Mouse (Mus musculus) liver, embryonic 14.5 days (tissue): ENCODE measurements around the gene Ptprd. TPM values are rescaled to one million over a fixed set of nuclear protein-coding genes. Genes with fewer than 3 reads are reported as not detected.

Experiments used
- ATAC-seq: fragments of 200-750 bp; cut with Nextera tagmentation; 2 replicates; pipeline ENCODE4 v1.8.0; 2017; ENCODE audit warnings: moderate number of reproducible peaks, mild to moderate bottlenecking, moderate library complexity; ENCODE audit not compliant: insufficient read depth
- DNase-seq, 3 experiments: peaks; one replicate each; pipeline ENCODE4 v3.0.0-alpha.2; 2012 to 2013; ENCODE audit warnings: low read depth in 3 of 3, low spot score in 3 of 3
- H3K27ac ChIP-seq: fragments of 300-500 bp; sonication (generic); 2 replicates; pipeline ENCODE4 v1.5.1; 2014; ENCODE audit warnings: moderate library complexity, mild to moderate bottlenecking, control low read depth, inconsistent platforms
- H3K27me3 ChIP-seq: fragments of 300-500 bp; sonication (generic); 2 replicates; pipeline ENCODE4 v1.6.1; 2014; ENCODE audit warnings: mild to moderate bottlenecking, low read length, moderate library complexity; ENCODE audit not compliant: control insufficient read depth, insufficient read depth
- H3K36me3 ChIP-seq: fragments of 300-500 bp; sonication (generic); replicated peaks from 2 replicates; pipeline ENCODE4 v1.6.1; 2014; ENCODE audit warnings: low read depth; ENCODE audit not compliant: control insufficient read depth, insufficient read depth
- H3K4me1 ChIP-seq, 2 experiments: fragments of 200-500 bp in 1 of 2; fragments of 300-500 bp in 1 of 2; sonication (generic) in 1 of 2; replicated peaks; 2 replicates each; pipeline ENCODE4 v1.6.1; 2012 to 2014; ENCODE audit warnings: antibody characterized with exemption in 1 of 2, inconsistent platforms in 1 of 2, low read length in 1 of 2; ENCODE audit not compliant: control insufficient read depth in 2 of 2, insufficient read depth in 2 of 2
- H3K4me2 ChIP-seq: fragments of 300-500 bp; sonication (generic); 2 replicates; pipeline ENCODE4 v1.6.1; 2014; ENCODE audit warnings: low read depth, mild to moderate bottlenecking, control low read depth, moderate library complexity
- H3K4me3 ChIP-seq, 2 experiments: fragments of 200-500 bp in 1 of 2; fragments of 300-500 bp in 1 of 2; sonication (generic) in 1 of 2; 2 replicates each; pipeline ENCODE4 v1.5.1; 2012 to 2014; ENCODE audit warnings: low read depth in 2 of 2, low read length in 2 of 2, mild to moderate bottlenecking in 2 of 2, control low read depth in 1 of 2, inconsistent platforms in 1 of 2, moderate library complexity in 1 of 2; ENCODE audit not compliant: insufficient read depth in 1 of 2
- H3K9ac ChIP-seq: fragments of 300-500 bp; sonication (generic); replicated peaks from 2 replicates; pipeline ENCODE4 v1.6.1; 2014; ENCODE audit warnings: mild to moderate bottlenecking, control low read depth, moderate library complexity
- H3K9me3 ChIP-seq: fragments of 300-500 bp; sonication (generic); 2 replicates; pipeline ENCODE4 v1.6.1; 2016; ENCODE audit warnings: low read length, mixed read lengths; ENCODE audit not compliant: control insufficient read depth
- CTCF ChIP-seq: IDR thresholded peaks from 2 replicates; pipeline ENCODE4 v1.5.1; 2016; ENCODE audit warnings: antibody characterized with exemption, low read depth, control low read depth
- EP300 ChIP-seq: IDR thresholded peaks from 2 replicates; pipeline ENCODE4 v1.6.1; 2016; ENCODE audit warnings: antibody characterized with exemption, low read depth
- WGBS: fragments of 180-500 bp; shearing (Covaris S2); extraction: QIAGEN DNeasy Blood & Tissue Kit; methylation state at CpG from one replicate; pipeline ENCODE4 v1.1.7; 2014; ENCODE audit not compliant: insufficient replicate concordance; 5-methylcytosine and 5-hydroxymethylcytosine counted together
- polyA plus RNA-seq, 2 experiments: library from polyadenylated mRNA; depleted of rRNA in 1 of 2; stranded (reverse) in 1 of 2; unstranded in 1 of 2; fragments of >200 nt; fragmentation: Nextera tagmentation in 1 of 2; extraction: Ambion mirVana in 1 of 2; gene quantifications; 2 replicates each; pipeline versions ENCODE4 v1.2.1 to v1.2.3; 2012 to 2014

Gene Ptprd
- polyA plus RNA-seq, 2 experiments: 1.5 to 2.8 TPM

DNA sequence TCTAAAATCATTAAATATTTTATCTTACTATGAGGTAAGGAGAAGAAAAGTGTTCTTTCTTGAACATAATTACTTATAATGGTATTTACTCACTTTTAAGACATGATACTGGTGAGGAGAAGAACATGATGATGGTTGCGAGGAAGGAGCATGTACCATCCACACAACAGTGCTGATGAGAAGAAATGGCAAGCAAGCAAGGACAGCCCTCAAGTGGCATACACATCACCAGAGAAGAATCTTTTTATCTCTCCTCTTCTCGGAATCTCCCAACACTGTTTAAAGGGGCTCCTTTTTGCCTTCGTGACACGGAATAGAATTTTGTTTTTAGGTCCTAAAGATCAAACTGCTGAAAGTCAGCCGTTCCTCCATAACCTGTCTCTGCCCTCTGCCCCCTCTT is 1973.2 kb downstream of the Ptprd start:
- TF ChIP-seq EP300 (no peak), CTCF (no peak)
- Histone ChIP-seq H3K36me3 (no peaks in the 10 kb centered on the region), H3K9me3 (no peaks in the 10 kb centered on the region), H3K4me3 (no peak overlapping the region), H3K9ac (no peak overlapping the region), H3K27me3 (no peaks in the 10 kb centered on the region), H3K4me1 (no peaks in the 10 kb centered on the region), H3K27ac (no peak overlapping the region), H3K4me2 (no peak overlapping the region)
- WGBS: 72% methylated on average over 5 of the region's 5 CpGs
- DNase-seq (no peak), ATAC-seq (no peak)

DNA sequence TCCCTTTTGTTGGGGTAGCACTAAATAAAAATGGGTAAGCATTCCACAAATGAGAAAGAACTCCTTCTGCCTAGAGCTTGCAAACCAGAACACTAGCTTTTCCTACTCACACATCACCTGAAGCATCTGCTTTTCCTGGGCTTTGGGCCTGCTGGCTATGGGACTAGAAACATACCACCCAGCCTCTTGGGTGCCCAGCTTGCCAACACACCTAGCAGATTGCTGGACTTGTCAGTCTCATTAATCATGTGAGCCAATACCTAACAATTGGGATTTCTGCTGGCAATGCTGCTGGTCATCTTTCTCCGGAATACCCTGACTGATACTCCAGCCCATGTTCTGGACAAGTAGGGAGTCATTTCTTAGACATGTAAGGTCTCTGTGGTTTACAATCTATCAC is 1973.9 kb downstream of the Ptprd start:
- Histone ChIP-seq H3K4me2 (no peak overlapping the region), H3K9ac (no peak overlapping the region), H3K4me1 (no peaks in the 10 kb centered on the region), H3K27me3 (no peaks in the 10 kb centered on the region), H3K9me3 (no peaks in the 10 kb centered on the region), H3K27ac (no peak overlapping the region), H3K36me3 (no peaks in the 10 kb centered on the region), H3K4me3 (no peak overlapping the region)
- DNase-seq: no peak
- TF ChIP-seq EP300: no peak
- TF ChIP-seq CTCF: no peak
- 61% methylated on average over 1 of the region's 1 CpGs for WGBS
- no peak for ATAC-seq

DNA sequence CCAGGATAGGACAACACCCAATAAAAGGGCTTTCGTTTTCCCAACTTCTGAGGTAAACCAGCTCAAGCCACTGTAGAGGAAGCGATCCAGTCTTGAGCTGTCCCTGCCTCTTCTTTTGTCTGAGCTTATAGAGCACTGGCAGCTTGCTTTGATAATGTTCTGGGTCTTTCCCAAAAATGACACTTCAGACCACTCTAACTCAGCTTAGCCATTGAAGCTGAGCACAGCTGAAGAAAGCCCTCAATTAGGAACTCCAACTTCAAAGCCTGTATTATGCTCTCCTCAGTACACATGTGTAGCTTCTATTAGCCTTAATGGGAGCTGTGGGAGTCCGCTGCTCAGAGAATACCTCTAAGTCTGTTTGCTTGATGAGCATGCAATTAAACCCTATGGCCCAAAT is 1988.0 kb downstream of the Ptprd start:
- DNase-seq (no peak), ATAC-seq (no peak)
- H3K4me2 ChIP-seq: no peak overlapping the region
- H3K9me3 ChIP-seq: no peaks in the 10 kb centered on the region
- no peak overlapping the region for H3K9ac ChIP-seq
- 63% methylated on average over 3 of the region's 3 CpGs for WGBS
- TF ChIP-seq EP300: no peak
- no peak for TF ChIP-seq CTCF
- no peaks in the 10 kb centered on the region for H3K36me3 ChIP-seq
- H3K4me1 ChIP-seq: no peaks in the 10 kb centered on the region
- no peak overlapping the region for H3K27ac ChIP-seq
- H3K4me3 ChIP-seq: no peak overlapping the region
- no peaks in the 10 kb centered on the region for H3K27me3 ChIP-seq

DNA sequence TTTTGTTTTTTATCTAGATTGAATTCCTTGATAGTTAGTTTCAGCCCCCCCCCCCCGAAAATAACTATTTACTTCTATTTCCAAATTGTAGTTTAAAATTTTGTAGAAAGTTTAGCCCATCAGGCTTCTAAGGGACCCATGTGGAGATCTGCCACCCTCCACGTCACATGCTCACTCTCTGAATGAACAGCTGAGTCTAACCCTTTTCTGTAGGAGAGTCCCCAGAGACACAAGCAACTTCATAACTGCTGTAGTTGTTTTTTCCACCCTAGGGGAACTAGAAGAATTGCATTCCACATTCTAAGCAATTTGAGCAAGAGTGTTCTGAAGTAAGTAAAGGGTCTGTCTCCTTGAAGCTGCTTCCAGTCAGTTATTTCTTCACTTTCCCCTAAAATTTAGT is 1989.2 kb downstream of the Ptprd start:
- ATAC-seq (no peak), DNase-seq (no peak)
- H3K27ac ChIP-seq: no peak overlapping the region
- WGBS: 56% methylated on average over 2 of the region's 2 CpGs
- H3K9ac ChIP-seq: no peak overlapping the region
- TF ChIP-seq EP300 (no peak), CTCF (no peak)
- no peaks in the 10 kb centered on the region for H3K4me1 ChIP-seq
- H3K36me3 ChIP-seq: no peaks in the 10 kb centered on the region
- no peaks in the 10 kb centered on the region for H3K27me3 ChIP-seq
- no peaks in the 10 kb centered on the region for H3K9me3 ChIP-seq
- H3K4me3 ChIP-seq: no peak overlapping the region
- no peak overlapping the region for H3K4me2 ChIP-seq

DNA sequence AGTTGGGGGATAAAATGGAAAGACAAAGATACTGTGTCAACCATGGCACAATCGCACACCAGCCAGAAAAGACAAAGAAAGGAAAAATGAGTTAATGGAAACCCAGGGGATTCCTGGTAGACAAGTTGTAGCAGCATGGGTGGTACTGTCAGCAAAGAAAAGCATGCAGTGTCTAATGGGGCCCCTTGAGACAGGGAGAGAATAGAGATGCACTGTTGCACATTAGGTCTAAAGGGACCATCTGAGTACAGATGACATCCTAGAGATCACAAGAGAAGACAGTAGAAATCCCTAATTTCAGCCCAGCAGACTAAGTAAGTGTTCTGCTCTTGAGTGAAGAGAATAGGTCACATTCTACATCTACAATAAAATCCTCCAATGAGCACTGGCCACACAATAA is 1993.7 kb downstream of the Ptprd start:
- ATAC-seq (no peak), DNase-seq (no peak)
- 63% methylated on average over 1 of the region's 1 CpGs for WGBS
- no peaks in the 10 kb centered on the region for H3K4me1 ChIP-seq
- no peaks in the 10 kb centered on the region for H3K9me3 ChIP-seq
- no peak overlapping the region for H3K4me3 ChIP-seq
- no peaks in the 10 kb centered on the region for H3K27me3 ChIP-seq
- no peak for TF ChIP-seq CTCF
- TF ChIP-seq EP300: no peak
- H3K36me3 ChIP-seq: no peaks in the 10 kb centered on the region
- no peak overlapping the region for H3K9ac ChIP-seq
- no peak overlapping the region for H3K4me2 ChIP-seq
- H3K27ac ChIP-seq: no peak overlapping the region

DNA sequence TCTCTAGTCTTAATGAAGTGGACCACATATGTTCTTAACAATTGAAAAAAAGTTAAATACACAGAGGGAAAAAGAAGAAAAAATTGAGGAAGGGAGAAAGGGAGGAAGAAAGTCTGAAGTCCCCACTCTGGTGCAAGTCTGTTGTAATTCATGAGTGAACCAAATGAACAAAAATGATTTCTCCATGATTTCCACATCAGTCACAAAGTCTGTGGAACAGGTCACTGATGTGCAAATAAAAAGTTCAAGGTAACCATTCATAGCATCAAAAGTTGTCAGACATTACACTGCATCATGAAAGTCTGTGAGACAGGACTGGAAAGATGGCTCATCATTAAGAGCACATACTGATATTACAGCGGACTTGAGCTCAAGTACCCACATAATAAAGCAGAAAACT is 1996.6 kb downstream of the Ptprd start:
- H3K27me3 ChIP-seq: no peaks in the 10 kb centered on the region
- H3K4me2 ChIP-seq: no peak overlapping the region
- H3K4me1 ChIP-seq: no peaks in the 10 kb centered on the region
- no peaks in the 10 kb centered on the region for H3K9me3 ChIP-seq
- H3K36me3 ChIP-seq: no peaks in the 10 kb centered on the region
- TF ChIP-seq EP300: no peak
- no peak for TF ChIP-seq CTCF
- 58% methylated on average over 1 of the region's 1 CpGs for WGBS
- H3K27ac ChIP-seq: no peak overlapping the region
- ATAC-seq (no peak), DNase-seq (no peak)
- H3K4me3 ChIP-seq: no peak overlapping the region
- no peak overlapping the region for H3K9ac ChIP-seq
